Mouse (Mus musculus): ENCODE measurements around the gene Zfr.
A peak's percentile ranks its signal among the peaks of the same experiment; 100 is the strongest.
"Not testable (repeated sequence)": the region's sequence is repeated elsewhere in the genome, so short reads cannot be mapped to it uniquely, and the experiment has no call there.

Gene Zfr

DNA sequence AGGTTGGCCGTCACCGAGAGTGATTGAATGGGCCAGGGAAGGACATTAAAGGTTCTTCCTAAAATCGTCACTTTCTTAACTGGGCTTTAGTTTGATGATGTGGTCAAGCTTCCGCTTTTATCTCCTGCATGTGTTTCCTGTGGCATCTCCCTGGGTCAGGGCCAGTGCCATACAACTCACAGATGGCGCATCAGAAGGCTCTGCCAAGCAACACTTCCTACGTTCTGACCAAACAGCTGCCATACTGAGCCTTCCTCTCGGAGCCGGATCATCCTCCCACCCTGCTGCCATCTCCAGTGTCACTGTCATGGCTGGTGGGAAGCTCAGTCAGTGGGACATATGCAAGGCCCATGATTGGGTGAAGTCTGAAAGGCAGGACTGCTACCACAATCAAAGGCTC is 93.9 kb downstream of the Zfr start:
- peak; percentile 66 for ATAC-seq (ENCODE audit: insufficient number of reproducible peaks, low FRiP score, low TSS enrichment)

DNA sequence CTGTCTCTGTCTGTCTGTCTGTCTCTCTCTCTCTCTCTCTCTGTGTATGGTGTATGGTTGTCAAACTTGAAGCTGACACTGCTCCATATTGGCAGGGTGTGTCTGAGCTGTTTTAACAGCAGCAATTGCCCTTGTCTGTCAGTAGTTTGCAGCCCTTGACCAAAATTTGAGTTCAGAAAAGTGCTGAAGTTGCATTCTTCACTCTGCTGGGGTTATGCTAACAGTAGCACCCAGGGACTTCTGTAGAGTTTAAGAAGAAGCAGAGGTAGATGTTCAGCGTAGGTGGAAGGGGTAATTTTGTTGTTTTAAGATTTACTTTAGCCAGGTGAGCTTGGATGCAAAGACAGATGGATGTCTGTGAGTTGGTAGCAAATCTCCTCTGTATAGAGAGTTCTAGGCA is 94.6 kb downstream of the Zfr start:
- no peak for ATAC-seq (ENCODE audit: insufficient number of reproducible peaks, low FRiP score, low TSS enrichment)

DNA sequence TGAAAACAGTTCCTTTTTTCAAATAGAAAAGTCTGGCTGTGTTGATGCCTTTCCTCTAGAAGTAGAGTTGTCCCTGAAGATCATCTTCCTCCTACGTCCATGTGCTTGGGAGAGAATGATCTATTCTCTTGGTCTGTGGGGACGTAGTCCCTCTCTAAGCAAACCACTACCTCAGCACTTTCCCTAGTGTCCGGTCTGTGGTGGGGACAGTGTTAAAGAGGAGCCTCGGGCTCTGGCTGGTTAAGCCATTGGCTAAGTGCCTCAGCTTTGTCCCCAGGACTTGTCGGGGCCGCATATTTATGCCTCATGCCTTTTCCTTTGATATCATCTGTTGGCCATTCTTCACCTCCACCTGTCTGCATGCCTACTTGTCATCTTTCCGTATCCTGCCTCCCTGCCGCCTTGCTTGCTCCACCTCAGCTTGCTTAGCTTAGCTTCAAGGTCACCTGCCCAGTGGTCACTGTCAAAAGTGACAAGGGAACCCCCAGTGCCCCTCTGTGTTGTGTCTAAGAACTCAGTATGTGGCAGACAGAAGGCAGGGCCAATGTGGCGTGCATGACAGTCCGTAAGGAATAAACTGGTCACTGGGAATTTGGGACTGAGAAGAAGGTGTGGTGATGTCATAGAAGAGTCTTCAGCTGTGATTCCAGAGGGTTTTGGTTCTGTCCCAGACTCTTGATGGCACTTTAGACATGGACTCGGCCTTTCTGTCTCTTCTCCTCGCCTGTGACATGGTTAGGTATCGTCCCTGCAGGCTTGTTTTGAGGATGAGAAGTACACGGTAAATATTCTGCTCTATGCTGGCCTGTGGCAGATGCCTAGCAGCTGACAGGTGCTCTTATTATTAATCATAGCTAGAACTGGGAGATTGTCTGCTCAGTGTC is 97.1 kb downstream of the Zfr start:
- 0 out of 2 replicates have a peak, but pooled peaks have one; percentile 5 for ATAC-seq (ENCODE audit: insufficient number of reproducible peaks, low FRiP score, low TSS enrichment)

DNA sequence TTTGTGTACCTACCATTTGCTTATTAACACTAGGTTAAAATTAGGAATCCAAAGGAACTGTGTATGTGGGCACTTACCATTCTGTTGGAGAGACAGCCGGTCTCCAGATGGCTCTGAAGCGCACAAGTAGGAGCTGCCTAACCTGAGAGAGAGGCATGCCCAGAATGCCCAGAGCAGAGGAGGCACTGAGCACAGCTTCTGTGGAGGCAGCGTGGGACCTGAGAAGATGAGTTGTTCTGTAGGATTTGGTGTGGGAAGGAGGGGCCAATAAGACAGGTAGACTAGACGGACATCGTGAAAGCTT is 97.7 kb downstream of the Zfr start:
- peak; percentile 84 for ATAC-seq (ENCODE audit: insufficient number of reproducible peaks, low FRiP score, low TSS enrichment)

DNA sequence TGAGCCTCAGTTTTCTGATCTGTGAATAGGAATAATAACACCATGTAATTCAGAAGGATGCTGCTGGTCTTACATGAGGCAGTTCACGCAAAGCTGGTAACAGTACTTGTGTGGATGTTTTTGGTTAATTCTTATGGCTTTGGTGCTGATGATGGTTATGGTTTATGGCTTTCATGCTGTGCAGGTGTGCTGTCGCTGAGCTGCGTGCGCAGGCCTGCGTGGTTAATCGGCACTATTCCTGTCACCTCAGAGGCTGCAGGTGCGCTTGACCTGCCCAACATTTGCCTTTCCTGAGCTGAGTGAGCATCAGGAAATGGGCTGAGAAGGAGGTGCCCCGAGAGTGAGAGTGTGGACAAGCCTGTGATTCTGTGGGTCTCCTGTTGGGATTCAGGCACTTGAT is 98.5 kb downstream of the Zfr start:
- no peak for ATAC-seq (ENCODE audit: insufficient number of reproducible peaks, low FRiP score, low TSS enrichment)

DNA sequence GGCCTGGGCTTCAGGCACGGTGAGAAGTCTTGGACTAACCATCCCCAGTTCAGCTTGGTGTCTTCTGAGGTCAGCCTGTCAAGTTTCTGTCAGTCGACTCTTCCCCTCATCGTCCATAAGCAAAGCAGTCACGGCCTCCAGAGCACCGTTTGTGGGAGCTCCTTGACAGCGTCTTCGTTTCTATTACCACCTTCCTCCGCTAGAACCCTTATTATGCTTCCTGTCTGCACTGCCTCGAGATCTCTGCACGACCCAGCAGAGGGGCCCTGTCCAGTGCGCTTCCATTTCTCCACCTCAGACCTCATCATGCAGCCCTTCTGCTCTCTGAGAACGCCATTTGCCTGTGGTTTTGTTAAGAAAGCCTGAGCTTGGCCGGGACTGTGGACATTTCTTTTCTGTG is 99.2 kb downstream of the Zfr start:
- no peak for ATAC-seq (ENCODE audit: insufficient number of reproducible peaks, low FRiP score, low TSS enrichment)

DNA sequence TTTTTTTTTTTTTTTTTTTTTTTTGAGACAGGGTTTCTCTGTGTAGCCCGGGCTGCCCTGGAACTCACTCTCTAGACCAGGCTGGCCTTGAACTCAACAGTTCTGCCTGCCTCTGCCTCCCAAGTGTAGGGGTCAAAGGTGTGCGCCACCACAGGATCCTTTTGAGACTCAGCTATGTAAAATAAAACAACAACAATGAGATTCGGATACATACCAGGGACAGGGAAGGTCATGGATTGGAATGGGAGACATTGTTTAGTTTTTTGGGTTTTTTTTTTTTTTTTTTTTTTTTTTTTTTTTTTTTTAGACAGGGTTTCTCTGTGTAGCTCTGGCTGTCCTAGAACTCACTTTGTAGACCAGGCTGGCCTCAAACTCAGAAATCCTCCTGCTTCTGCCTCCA is 99.7 kb downstream of the Zfr start:
- not testable (repeated sequence) for ATAC-seq (ENCODE audit: insufficient number of reproducible peaks, low FRiP score, low TSS enrichment)

DNA sequence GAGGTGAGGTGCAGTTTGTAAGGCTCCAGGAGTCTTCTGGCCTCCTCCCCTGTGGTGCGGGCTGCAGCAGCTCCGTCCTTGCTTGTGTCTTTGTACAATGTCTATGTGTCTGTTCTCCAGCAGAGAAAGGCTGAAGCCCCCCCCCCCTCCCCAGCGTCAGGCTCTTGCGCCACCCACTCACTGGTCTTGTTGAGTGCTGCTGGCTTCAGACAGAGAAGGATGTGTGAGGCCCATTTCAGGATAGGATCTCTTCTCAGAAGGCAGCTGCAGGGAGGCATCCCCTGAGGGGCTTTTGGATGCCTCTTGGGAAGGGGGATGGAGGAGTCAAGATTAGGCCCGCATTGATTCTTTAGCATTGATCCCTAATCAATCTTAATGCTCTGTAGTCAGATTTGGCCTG is 100.2 kb downstream of the Zfr start:
- ATAC-seq (ENCODE audit: insufficient number of reproducible peaks, low FRiP score, low TSS enrichment), result no peak

DNA sequence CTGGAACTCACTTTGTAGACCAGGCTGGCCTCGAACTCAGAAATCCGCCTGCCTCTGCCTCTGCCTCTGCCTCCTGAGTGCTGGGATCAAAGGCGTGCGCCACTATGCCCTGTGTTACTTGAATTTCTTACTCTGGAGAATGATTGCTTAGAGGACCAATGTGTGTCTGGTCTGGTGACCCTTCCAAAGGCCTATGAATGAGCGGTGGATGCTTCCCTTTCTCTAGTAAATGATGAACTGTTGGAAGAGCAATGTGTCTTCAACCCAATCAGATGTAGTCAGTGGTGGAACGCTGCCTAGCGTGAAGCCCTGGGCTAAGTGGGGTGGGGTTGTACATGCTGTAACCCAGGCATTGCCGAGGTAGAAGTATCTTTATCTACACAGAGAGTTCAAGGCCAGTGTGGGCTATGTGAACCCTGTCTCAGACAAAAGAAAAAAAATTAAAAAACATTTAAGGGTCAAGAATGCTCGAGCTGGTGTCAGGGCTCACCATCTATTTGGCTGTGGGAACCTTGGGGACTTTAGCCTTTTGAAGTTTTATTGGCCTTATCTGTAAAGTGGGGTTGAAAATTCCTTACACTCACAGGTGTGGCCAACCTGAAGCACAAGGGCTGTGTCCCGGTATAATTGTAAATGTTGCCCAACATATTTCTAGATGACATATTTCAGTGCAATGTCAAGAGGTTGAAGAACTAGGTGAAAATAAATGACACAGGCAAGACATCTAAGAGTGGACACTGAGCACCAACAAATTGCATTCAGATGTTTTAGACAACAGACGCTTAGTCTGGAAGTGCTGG is 101.2 kb downstream of the Zfr start:
- no peak for ATAC-seq (ENCODE audit: insufficient number of reproducible peaks, low FRiP score, low TSS enrichment)

DNA sequence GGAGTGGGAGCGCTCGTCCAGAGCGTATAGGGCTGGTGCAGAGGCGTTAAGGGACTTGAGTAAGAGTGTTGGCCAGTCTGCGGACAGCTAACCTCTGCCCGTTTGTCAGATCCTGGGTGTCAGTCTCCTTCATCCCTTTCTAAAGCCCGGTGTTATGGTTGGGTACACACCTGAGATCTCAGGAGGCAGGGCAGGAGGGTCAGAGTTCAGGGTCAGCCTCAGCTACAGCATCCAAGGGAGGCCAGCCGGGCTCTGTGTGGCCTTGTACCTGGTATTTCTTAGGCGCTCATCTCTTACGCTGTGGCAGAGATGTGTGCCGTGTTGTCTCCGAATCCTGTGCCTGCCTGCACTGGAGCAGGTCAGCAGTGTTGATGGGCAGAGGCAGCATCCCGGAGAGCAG is 103.5 kb downstream of the Zfr start:
- ATAC-seq (ENCODE audit: insufficient number of reproducible peaks, low FRiP score, low TSS enrichment), result no peak

DNA sequence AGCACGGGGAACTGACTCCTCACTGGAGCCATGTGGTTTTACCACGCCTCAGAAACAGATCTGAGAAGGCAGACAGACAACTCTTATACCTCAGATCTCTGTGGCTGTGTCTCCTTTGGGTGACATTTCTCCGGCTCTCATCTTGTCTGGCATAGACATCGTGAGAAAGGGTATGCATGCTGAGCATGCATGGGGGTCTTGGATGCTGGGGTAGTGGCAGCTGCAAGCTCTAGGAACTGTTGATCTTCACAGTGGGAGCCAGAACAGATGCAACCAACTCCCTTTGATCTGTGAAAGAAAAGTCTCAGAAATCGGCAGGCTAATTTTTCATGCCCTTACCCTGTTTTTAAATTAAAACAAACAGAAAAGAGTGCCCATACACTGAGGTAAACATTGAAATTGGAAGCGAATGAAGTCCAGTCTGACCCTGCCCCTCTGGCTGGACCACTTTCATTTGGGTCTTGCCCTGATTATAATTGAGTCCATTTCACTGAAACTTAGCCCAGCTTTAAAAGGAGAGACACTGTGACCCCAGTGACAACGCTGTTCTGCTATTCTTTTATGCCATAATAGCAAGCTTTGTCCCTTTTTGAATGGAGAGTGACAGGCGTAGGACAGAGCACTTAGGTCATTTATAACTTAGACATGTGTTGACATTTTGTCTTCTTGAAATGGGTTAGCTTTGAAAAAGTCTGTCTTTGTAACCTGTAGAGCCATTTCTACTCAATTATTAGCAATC is 105.1 kb downstream of the Zfr start:
- no peak for ATAC-seq (ENCODE audit: insufficient number of reproducible peaks, low FRiP score, low TSS enrichment)

DNA sequence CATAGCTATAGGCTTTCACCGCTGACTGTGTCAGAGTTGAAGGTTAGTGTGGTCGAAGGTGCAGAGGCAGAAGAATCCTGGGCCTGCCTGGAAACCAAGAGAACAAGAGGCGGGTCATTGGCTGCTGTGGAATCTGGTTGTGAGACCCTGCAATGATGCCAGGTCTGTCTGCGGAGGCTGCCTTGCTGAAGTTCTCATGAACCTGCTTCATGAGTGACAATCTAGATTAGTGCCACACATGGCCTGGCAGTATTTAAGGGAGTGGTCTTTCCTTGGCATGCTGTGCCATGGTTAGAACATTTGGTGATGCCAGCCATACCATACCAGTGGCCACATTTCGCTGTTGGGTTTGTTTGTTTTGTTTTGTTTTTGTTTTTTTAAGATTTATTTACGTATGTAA is 105.8 kb downstream of the Zfr start:
- no peak for ATAC-seq (ENCODE audit: insufficient number of reproducible peaks, low FRiP score, low TSS enrichment)

DNA sequence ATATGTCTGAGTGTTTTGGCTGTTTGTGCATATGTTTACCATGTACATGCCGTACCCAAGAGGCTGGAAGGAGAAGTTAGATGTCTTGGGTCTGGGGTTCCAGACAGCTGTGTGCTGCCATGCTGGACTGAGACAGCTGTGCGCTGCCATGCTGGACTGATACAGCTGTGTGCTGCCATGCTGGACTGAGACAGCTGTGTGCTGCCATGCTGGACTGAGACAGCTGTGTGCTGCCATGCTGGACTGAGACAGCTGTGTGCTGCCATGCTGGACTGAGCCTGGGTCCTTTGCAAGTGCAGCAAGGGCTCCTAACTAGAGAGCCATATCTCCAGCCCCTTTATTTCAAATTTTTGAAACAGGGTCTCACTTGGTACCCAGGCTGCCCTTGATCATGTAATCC is 106.6 kb downstream of the Zfr start:
- no peak for ATAC-seq (ENCODE audit: insufficient number of reproducible peaks, low FRiP score, low TSS enrichment)

DNA sequence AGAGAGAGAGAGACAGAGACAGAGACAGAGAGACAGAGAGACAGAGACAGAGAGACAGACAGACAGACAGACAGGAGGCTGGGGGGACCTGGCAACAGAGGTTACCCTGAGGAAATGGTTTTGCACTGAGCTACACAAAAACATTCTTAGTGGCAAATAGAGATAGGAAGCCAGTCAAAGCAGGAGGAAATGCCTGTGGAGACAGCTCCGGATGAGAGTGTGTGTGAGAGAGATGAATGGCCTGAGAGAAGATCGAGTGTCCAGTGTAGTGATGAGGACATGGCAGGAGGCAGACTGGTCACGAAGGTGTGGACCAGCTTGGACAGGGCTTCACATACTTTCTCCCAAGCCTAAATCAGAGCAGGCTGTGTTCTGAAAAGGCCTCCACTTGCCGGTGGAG is 107.4 kb downstream of the Zfr start:
- ATAC-seq (ENCODE audit: insufficient number of reproducible peaks, low FRiP score, low TSS enrichment), result no peak

DNA sequence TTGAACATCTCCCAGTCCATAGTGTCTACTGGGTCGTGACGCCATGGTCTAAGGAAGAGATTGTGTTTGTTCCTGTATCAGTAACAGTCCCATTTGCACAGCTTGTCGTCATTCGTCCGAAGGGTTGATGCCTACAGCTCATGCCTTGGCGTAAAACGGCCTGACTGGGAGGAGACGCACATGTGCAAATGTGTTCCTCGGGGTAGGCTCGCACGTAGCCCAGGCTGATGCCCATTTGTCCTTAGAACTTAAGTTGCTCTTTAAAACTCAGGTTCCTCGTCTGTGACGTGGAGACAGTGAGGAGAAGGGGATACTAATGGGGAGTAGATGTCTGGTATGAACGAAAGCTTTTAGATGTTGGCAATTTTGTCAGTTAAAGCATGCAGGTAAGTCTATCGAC is 109.3 kb downstream of the Zfr start:
- no peak for ATAC-seq (ENCODE audit: insufficient number of reproducible peaks, low FRiP score, low TSS enrichment)

DNA sequence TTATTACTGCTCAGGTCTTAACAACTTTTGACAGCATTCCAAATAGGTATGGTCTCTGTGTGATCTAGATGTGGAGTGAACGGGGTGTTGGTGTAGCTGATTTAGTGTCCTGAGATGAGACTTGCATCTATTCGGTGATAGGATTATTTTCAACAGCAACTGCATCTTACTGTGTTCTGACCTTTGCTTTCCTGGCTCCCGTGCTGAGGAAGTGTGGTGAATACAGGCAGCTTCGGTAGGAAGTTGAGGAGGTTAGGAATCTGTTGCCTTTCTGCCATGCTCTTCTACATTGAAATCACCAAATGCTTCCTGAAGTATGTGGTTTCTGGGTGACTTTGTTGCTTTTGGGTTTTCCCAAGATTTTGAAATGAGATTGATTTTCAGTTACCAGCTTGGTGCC is 109.7 kb downstream of the Zfr start:
- ATAC-seq (ENCODE audit: insufficient number of reproducible peaks, low FRiP score, low TSS enrichment), result no peak

DNA sequence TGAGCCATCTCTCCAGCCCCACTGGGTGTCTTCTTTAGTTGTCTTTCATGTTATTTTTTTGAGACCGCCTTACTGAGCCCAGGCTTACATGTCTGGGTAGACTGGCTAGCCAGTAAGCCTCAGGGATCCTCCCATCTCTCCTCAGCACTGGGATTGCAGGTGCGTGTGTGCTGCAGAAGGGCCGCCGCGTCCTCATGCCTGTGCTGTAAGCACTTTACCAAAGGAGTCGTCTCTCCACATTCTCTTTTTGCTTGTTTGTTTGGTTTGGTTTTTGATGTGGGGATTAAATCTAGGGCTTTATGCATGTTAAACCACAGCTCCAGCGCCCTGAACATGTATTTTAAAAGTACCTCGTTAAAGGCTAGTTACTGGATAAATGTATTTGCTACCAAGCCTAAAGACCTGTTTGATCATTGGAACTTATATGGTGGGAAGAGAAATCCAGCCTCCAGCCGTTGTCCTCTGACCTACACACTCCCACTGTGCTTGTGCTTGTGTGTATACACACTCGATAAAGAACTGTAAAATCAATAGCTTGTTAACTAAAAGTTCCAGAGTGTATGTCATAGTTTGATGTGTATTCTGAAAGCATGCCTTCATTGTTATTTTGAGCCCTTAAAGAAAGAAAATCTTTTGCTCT is 112.1 kb downstream of the Zfr start:
- ATAC-seq (ENCODE audit: insufficient number of reproducible peaks, low FRiP score, low TSS enrichment), result no peak

DNA sequence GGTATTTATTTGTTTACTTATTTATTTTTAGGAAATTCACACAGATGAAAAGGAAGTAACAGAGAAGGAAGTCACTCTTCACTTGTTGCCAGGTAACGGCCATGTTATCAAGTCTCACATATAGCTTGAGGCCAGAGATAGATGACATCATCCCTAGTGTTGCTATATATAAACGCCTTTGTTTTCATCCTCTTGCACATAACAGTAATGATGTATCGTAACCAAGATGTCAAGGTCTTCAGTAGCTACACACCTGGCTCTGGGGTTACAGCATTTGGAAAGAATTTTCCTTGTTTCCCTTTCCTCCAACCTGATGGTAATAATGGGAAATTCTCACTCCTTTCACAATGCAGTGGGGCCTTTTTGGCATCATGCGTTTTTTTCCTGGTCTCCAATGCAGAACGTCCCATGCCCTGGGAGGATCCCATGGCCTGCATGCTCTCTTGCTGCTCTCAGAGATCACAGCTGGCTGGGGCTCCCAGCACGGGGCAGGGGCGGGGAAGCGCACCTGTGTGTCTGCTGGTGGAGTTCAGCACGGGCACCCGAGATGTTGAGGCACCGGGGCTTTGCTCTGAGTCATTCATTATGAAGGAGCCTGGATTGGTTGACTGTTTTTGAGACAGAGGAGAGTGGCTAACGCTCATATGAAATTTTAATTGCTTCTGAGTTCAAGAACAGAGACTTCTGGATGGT is 112.8 kb downstream of the Zfr start:
- ATAC-seq (ENCODE audit: insufficient number of reproducible peaks, low FRiP score, low TSS enrichment), result no peak

DNA sequence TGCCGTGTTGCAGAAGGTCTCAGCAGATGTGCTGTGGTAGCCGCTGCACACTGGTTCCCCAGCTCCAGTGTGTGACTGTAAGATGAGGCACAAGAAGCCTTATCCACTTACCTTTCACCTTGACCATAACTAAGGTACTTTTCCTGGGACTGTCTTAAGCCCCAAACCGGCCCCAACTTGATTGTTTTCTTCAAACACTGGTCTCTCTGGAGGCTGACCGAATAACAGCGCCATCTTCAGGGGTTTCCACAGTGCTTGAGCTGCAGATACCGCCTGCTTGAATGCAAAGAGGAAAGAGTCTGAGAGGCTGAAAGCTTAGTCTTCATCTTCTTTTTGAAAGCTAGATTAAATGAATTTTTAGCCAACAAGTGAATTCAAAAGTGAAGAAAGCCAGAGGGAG is 113.8 kb downstream of the Zfr start:
- no peak for ATAC-seq (ENCODE audit: insufficient number of reproducible peaks, low FRiP score, low TSS enrichment)

DNA sequence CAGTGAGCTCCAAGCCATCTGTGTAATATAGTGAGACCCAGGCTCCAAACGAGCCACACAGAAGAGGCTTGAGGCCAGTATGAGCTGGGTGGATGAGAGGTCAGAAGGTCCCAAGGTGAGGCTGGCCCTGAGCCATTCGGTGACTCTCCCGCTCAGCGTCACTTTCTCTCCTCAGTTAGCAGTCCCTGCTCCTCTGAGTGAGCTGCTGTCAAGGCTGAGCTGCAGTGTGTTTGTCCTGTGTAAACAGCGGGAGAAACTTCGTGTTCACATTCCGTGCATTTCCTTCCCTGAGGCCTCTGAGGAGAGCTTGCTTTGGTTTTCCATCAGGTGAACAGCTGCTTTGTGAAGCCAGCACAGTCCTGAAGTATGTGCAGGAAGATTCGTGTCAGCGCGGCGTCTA is 114.8 kb downstream of the Zfr start:
- ATAC-seq (ENCODE audit: insufficient number of reproducible peaks, low FRiP score, low TSS enrichment), result no peak
